Mouse (Mus musculus): ENCODE measurements around the gene Hap1.
A peak's percentile ranks its signal among the peaks of the same experiment; 100 is the strongest.
"Not testable (repeated sequence)": the region's sequence is repeated elsewhere in the genome, so short reads cannot be mapped to it uniquely, and the experiment has no call there.

Hap1 gene

DNA sequence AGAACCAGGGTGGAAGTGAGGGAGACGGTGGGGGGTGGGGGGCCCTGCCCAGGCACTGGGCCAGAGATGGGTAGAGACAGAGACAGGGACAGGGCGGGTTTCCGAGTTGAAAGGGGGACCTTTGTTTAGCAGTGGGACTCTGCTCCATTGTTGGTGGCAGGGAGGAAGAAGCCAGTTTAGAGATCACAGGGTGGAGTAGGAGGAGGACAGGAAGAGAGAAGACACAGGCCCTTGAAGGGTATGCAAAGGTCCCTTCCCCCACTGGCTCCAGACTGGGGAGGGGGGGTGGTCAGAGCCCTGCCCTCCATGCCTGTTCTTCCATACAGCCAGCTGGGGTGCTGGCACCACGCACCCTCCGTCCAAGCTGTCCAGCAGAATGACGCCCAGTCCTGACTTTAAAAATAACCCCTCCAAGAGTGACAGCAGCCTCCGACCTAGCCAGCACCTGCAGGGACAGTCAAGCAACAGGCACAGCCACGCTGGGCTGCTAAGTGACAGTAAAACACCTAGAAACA, 34.1 kb upstream of the Hap1 start:
- DNase-seq, result peak; percentile 82

DNA sequence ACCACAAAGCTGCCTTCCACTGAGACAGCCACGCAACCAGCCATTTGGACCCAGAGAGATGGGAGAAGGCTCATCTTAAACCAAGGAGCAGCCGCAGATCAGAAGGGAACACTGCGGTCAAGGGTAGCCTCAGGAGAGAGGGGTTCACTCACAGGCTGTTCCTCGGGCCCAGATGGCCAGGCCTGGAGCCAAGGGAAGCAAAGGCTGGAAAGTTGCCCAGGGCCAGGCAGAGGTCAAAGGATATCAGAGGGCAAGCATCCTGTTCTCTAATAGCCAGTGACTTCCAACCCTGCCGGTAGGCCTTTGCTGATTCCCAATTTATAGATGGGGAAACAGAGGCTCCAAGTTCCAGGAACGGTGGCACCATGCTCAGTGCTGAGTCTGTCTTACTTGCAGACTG, 32.7 kb upstream of the Hap1 start:
- peak; percentile 64 for DNase-seq

DNA sequence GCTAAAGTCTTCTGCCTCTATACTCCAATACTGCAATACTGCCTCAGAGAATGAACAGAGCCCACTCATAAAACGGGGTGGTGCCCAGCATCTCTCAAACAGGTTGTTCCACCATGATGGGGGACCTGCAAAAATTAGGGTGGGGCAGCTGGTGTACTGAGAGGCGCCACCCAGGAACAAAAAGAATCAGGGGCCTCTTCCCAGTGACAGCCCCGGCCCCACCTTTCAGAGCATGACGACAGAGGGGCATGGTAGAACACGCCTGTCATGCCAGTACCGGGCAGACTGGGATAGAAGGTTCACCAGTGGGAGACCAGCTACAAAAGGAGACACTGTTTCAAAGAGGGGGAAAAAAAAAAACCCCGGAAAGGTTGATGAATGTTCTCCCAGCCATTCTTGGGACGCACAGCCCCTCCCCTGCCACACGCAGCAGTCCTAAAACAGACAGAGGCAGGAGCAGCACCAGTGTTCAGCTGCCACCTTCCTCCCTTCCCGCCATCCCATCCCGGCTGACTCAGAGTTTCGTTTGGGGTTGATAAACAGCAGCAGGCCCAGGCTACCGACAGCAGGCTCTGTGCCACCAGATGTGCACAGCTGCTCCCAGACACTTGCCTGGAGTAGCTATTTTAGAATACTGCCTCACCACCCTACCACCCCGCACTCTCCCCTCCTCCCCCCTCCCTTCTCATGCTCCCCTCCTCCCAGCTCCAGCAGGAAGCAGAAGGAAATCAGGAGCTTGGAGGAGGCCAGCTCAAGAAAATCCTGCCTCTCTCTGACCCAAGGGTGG, 31.9 kb upstream of the Hap1 start:
- DNase-seq, result no peak

DNA sequence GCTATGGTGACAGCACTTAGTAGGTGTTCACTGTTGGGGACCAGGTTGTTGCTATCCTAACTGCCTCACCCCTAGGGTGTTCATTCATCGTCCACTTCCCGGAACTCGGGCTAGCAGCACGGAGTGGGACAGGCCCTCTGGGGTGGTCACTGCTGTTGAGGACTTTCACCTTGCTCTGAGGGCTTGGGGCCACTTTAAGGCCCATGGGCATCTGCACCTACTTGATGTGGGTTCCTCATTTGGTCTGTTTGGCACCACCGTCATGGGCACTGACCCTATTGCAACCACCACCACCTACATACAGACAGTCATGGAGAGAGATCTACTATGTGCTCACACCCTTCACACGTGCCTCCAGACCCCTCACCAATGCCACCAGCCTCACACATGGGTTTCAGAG, 31.2 kb upstream of the Hap1 start:
- DNase-seq, result no peak

DNA sequence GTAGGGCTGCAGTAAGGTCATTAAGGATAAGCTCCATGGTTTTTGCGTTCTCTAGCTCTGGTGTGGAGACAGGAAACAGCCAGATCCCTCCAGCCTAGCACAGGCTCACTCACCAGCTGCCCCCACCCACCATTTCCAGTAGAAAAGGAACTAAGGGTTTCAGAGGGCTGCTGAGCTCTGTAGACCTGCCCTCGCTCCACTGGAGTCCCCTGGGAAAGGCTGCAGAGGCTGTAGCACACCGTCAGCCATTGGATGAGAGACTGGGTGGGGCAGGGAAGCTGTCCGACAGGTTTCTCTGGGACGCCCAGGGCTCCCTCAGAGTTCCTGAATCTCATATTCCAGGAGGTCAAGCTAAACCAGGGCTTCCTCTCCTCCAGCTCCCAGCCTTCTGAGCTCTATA, 30.7 kb upstream of the Hap1 start:
- DNase-seq, result no peak

DNA sequence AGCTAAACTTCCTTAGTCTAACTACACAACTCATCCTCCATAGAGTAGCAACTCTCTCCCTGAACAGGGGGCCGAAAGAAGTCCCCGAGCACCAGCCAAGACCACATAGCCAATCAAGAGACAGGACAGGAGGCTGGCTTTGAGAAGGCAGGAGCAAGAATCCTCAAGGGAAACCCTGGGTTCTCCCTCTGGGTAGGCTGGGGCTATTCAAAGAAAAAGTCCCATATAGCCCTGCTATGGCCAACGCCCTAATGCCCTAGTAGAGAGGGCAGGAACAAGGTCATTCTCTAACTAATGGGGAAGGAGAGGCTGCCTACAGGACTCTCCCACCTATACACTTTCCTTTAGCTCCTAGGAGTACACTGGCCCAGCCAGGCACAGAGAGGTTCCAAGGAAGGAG, 29.1 kb upstream of the Hap1 start:
- DNase-seq, result no peak

DNA sequence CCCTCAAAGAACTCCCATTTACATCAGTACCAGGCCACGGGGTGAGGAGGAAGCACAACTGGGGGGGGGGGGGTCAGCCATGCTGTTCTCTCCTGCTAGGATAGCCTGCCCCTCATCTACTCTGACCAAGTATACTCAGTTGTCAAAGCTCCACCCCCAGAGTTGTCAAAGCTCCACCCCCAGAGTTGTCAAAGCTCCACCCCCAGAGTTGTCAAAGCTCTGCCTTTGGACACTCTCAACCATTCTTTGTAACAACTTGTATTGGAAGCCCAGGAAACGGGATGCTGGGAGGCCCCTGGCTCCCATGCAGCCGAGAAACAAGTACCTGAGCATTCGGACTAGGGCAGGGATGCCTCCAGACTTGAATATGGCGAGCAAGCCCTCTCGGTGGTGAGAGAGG, 26.8 kb upstream of the Hap1 start:
- DNase-seq, result no peak

DNA sequence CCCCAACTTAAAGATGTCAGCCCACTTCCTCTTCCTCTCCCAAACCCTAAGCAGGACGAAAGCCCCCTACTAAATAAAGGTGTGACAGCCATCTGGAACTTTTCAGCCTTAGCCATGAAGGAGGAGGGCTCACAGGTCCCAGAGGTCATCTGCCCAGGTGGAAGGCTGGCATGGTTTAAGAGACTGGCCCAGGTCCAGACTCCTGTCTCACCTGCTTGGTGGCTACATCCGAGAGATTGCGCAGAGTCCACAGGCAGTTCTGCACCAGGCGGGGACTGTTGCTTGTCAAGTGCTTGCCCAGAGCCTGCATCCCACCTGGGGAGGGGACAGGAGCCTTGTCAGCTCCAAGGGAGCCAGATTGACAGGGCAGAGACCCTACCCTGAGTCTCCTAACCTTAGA, 23.4 kb upstream of the Hap1 start:
- DNase-seq, result no peak

DNA sequence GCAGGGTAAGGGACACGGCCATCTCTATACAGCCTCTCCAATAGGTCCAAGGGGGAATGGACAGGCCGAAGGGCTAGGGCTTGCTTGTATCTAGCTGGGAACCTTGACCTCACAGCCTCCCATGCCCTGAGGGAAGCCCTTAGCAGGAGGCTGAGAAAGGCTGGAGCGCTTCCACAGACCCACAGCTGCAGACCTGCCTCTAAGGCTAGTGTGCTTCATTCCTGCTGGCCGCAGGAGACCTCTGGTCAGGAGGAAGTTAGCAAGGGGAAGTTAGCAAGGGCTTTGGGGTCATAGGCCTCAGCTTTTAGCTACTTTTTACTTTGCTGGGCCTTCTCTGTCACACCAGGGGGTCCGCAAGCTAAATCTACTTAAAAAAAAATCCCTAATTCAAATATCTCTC, 22.5 kb upstream of the Hap1 start:
- no peak for DNase-seq

DNA sequence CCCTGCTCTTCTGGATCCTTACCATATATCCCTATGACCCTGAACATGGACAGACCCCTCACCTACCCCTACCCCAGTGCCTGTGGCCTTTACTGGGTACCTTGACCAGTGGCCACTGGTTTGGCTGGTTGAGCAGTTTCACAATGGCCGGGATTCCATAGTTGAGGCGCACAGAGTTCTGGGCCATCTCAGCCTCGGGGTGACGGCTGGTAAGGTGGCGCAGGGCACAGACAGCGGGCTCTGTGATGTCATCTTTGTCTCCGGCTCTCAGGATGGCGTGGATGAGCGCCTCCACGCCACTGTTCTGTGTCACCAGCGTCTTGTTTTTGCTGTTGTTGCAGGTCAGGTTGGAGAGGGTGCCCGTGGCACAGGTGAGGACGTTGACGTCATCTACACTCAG, 22.1 kb upstream of the Hap1 start:
- no peak for DNase-seq

DNA sequence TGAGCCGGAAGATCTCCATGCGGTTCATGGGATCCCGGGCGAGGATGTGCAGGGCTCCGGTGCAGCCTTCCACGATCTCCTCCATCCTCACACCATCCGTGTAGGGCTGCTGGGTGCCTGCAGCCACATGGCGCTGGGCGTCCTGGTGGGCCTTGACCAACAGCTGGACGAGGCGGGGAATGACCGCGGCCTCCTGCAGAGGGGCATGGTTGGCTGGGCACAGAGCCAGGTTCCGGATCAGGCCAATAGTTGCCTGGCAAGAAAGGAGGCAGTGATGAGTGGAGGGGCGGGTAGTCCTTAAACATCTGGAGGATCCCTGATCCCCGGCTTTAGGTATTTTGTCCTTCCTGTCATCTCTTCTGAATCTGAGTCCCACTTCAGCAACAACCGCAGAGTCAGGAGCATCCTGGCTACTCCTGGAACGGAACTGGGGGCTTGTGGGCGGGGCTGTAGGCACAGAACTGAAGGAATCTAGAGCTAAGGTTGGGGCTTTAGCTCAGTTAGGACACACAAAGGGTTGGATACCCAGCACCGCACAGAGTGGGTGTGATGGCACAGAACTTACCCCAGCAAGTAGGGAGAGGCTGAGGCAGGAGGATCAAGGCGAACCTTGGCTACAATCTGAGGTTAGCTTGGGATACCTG, 20.9 kb upstream of the Hap1 start:
- DNase-seq, result no peak

DNA sequence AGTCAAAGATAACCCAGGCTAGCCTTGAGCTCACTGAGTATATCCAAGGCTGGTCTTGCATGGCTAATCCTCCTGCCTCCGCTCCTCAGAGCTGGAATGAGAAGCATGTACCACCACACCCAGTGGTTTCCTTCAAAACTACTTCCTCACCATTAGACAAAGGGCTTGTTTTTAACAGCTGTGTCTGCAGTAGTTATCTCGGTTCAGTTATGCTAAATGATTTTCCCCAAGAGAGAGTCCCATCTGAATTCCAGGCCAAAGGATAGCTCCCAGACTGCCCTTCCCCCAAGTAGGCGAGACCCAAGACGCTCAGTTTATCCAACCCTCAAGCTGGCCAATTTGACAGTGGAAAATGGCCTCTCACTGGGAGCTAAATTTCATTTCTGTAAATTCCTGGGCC, 20.1 kb upstream of the Hap1 start:
- DNase-seq, result no peak

DNA sequence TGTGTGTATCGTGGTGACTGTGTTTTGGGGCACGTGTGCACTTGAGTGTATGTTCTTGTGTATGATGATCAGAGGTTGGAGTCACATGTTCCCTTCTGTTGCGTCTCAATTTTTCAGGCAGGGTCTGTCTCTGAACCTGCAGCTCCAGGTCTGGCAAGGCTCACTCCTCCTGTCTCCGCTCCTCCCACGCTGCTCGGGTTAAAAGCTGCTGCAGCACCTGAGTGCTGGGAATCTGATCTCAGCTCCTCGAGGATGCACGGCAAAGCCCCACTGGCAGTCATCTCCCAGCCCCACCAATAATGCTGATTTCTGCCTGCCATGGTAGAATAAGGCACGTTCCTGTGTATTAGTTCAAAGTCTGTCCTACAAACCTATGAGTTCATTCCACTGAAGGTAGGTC, 19.2 kb upstream of the Hap1 start:
- DNase-seq, result no peak

DNA sequence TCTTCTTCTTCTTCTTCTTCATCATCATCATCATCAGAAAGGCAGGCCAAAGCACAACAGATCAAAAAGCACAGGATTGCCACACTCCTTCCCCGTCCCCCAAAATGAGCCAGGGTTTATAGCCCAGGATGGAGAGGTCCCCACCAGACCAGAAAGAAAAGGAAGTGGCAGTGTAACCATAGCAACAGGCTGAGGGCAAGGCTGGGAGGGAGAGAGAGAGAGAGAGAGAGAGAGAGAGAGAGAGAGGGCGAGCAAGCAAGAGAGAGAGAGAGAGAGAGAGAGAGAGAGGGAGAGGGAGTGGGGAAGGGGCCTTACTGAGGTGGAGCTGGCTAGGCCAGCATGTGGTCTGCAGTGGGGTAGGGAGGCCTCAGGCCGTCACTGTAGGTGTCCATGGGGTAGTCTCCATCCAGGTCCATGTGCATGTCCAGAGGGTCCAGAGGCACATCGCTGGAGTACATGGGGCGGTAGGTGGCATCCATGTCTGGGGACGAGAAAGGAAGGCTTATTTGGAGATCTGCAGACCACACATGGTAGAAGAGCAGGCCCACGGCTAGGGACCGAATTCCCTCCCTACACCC, 16.1 kb upstream of the Hap1 start:
- DNase-seq, result no peak

DNA sequence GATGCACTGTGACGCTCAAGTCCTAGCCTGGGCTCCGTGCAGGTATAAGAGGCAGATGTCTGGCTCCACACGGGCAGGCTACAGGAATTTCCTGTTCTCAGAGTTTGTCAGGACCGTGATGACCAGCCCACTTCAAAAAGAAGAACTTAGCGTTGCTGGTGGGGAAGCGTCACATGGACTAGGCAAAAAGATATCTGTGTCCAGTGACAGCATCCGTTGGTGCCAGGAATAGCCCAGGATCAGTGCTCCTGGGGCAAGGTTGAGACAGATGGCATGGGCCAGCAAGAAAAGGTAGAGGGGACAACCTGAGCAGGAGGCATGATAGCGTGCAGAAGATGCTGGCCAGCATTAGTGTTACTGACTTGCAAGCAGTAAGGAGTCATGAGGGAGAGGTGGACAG, 13.9 kb upstream of the Hap1 start:
- no peak for DNase-seq

DNA sequence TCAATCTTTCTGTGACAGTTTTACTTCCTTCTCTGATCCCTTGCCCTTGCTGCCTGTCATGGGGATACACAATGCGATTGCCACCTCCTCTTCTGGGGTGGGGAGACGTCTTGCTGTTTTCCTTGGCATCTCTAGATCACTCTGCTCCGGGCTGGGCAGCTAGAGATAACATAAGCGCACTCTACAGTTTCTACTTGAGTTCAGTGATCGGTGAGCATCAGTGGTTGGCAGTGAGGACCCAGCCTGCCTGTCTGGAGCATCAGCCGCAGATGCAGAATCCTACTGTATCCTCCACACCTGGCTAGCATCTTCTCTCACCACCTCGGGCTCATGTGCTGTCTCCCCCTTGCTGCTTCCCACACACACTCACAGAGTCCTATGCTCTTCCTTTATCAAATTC, 13.2 kb upstream of the Hap1 start:
- no peak for DNase-seq

DNA sequence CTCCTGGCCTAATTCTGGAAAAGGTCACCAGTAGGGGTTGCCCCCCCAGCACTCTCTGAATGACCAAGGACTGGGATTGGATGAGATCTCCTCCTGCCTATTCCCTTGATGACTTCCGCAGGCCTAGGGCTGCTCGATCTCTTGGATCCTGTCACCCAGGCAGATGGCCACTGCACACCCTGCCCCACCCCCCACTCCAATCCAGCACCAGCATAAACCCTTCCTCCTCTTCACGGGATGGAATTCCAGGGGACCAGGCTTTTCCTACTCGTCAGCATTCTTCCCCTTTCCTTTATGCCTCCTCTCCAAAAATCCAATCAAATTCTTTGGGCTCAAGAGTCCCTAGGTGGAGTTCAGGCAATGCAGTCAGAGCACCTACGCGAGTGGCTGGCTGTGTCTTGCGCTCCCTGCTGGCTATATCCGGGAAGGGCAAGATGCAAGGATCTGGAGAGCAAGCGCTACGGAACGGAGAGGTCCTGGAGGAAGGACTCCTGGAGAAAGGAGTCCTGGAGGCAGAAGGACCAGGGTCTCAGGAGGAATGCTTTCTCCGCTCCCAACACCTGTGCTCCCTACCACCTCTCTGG, 7.1 kb upstream of the Hap1 start:
- DNase-seq, result peak; percentile 81

DNA sequence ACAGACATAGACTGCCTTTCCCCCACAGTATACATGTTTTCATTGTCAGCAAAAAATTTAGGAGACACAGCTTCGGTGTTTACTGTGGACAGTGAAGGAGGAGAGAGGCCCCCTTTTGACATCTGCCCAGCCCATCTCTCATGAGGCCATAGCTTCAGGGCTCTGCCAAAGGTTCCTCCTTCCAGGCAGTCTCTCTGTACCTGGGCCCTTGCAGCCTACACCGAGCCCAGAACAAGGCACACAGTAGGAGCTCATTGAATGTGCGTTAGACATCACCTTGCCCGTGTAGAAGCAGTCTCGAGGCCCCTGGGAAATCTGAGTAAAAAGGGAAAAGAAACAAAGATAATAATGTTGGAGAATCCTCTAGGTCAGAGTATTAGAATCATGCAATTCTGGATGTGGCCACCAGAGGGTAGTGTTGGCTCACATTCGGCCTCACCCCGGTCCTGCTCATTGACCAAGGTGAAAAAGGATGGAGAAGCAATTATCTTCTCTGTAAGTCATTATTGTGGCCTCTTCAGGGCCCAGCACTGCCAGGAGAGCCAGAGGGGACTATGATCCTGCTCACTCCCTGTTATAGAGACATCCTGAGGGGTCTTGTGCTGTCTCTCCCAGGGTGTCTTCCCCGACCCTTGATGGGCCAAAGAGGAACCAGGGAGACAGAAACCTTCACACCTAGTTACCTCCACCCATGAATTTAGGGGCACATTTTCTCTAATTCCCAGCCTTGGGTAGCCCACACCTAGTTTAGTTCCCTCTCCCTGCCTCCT, 6.5 kb upstream of the Hap1 start:
- DNase-seq, result peak; percentile 90

DNA sequence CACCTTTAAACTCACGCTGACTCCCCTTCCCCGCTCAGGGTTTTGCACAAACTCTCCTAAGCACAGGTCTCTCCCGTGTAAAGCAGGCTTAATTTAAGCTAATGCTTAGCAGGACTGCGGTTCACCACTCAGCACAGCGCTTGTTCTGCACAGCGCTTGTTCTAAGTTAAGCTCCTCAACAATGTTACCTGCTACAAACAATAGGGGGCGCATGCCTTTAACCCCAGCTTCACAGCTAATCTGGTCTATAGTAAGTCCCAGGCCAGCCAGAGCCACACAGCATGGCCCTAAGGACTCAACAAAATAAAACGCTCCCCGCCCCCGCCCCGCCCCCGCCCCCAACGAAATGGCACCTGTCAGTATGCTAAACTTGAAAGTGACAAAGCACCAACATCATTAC, 5.1 kb upstream of the Hap1 start:
- not testable (repeated sequence) for DNase-seq

DNA sequence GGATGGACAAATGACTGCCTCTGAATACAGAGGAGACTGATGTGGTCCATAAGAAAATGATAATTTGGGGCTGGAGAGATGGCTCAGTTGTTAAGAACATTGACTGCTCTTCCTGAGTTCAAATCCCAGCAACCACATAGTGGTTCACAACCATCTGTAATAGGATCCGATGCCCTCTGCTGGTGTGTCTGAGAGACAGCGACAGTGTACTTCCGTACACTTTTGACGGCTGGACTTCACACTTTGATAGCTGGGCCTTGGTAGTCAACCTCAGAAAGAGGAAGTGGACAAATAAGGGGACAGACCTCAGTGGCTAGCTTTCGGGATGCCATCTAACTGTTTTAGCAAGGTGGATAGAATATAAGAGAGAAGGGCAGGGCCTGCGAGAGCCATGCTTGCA, 4.2 kb upstream of the Hap1 start:
- no peak for DNase-seq

DNA sequence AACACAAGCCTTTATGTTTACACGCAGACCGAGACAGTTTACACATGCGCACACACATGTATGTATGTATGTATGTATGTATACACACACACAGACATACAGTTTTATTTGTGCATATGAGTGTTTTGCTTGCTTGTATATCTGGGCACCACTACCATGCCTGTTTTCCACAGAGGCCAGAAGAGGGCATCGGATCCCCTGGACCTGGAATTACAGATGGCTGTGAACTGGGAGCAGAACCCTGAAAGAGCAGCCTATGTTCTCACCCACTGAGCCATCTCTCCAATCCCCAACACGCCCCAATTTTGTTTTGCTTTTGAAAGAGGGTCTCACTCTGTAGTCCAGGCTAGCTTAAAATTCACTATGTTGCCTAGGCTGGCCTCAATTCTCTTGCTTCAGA, 1.5 kb upstream of the Hap1 start:
- no peak for DNase-seq

DNA sequence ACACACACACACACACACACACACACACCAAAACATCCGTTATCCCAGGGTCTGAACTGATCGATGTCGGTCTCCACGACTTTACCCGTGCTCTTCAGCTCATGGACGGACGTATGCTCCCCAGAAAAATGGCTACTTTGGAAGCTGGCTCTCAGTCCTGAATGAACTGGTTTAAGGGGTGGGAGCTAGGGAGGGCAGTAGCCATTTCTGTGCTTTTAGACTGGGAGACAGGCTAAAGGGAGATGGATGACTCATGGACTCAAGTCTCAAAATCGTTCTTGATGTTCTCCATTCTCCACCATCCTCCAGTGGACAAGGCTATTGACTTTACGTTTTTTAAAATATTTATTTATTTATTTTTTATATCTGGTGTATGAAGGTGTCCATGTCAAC, 887 bp upstream of the Hap1 start:
- no peak for DNase-seq
